Mouse (Mus musculus): ENCODE results near the gene Nsd1.

DNA sequence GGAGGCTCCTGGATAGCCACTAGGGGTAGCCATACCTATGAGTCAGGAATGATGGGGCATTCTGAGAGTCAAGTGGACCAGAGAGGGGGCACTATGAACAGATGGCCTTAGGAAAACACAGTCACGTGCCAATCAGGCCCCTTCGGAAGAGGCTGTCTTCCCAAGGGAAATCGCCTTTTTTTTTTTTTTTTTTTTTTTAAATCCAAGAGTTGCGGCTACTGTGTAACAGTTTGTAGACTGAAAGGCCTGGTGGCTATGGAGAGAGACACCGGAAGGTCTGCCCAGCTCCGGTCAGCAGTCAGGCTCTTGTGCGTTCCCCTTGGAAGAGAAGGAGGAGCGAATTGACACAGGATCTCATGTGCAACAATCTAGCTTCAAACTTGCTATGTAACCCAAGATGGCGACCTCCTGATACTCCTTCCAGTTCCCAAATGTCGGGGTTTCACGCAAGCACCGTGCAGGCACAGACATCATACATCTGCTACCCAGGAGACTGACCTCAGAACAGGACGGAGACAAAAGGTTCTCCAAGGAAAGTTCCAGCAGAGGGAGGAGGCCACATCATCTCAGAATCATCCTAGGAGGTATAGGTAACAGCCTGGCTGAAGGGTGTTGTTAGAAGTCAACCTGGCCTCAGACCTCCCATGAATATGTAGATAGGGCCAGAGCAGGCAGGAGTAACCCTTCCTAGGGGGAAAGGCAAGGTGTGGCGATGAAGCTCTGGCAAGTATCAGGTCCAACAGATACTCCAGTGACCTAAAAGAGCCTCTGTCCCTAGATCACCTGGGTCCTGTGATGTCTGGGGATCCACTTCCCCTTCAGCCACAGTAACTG is 121.2 kb downstream of the Nsd1 start:
- TF ChIP-seq CTCF (IDR thresholded peaks at IDR 0.05) (peak; percentile 45), EP300 (IDR thresholded peaks at IDR 0.05) (no peak)

All from lung, postnatal 0 days (tissue).